Mouse (Mus musculus) heart, postnatal 0 days (tissue): ENCODE measurements around the gene Ptprcap. TPM values are rescaled to one million over a fixed set of nuclear protein-coding genes. Genes with fewer than 3 reads are reported as not detected.

ENCODE experiments used
- ATAC-seq: fragments of 200-750 bp; cut with Nextera tagmentation; 2 replicates; pipeline ENCODE4 v1.8.0; 2017; ENCODE audit warnings: low read depth, moderate number of reproducible peaks, moderate library complexity; ENCODE audit not compliant: insufficient read depth
- DNase-seq: peaks from one replicate; pipeline ENCODE4 v3.0.0-alpha.2; 2016; ENCODE audit warnings: low spot score
- H3K27ac ChIP-seq: fragments of 300-500 bp; sonication (generic); 2 replicates; pipeline ENCODE4 v1.5.1; 2014; ENCODE audit warnings: low read depth, mild to moderate bottlenecking
- H3K27me3 ChIP-seq: fragments of 300-500 bp; sonication (generic); 2 replicates; pipeline ENCODE4 v1.6.1; 2014; ENCODE audit warnings: low read length, mixed read lengths; ENCODE audit not compliant: control insufficient read depth, insufficient read depth
- H3K36me3 ChIP-seq: fragments of 300-500 bp; sonication (generic); replicated peaks from 2 replicates; pipeline ENCODE4 v1.6.1; 2014; ENCODE audit warnings: low read length, mixed read lengths; ENCODE audit not compliant: control insufficient read depth, insufficient read depth
- H3K4me1 ChIP-seq: fragments of 300-500 bp; sonication (generic); 2 replicates; pipeline ENCODE4 v1.6.1; 2014; ENCODE audit warnings: antibody characterized with exemption; ENCODE audit not compliant: control insufficient read depth, insufficient read depth
- H3K4me2 ChIP-seq: fragments of 300-500 bp; sonication (generic); 2 replicates; pipeline ENCODE4 v1.6.1; 2014; ENCODE audit warnings: low read depth, mild to moderate bottlenecking, low read length, moderate library complexity
- H3K4me3 ChIP-seq: fragments of 300-500 bp; sonication (generic); 2 replicates; pipeline ENCODE4 v1.5.1; 2014; ENCODE audit warnings: low read depth, low read length
- H3K9ac ChIP-seq: fragments of 300-500 bp; sonication (generic); replicated peaks from 2 replicates; pipeline ENCODE4 v1.6.1; 2014; ENCODE audit warnings: low read depth, low read length, mixed read lengths
- H3K9me3 ChIP-seq: fragments of 300-500 bp; sonication (generic); replicated peaks from 2 replicates; pipeline ENCODE4 v1.6.1; 2016; ENCODE audit warnings: low read length; ENCODE audit not compliant: control insufficient read depth
- CTCF ChIP-seq: IDR thresholded peaks from 2 replicates; pipeline ENCODE4 v1.5.1; 2016; ENCODE audit warnings: antibody characterized with exemption, control low read depth, low read depth
- EP300 ChIP-seq: IDR thresholded peaks from 2 replicates; pipeline ENCODE4 v1.6.1; 2016; ENCODE audit warnings: antibody characterized with exemption, low read depth
- WGBS: fragments of 180-500 bp; shearing (Covaris S2); extraction: QIAGEN DNeasy Blood & Tissue Kit; methylation state at CpG from one replicate; pipeline ENCODE4 v1.1.7; 2014; 5-methylcytosine and 5-hydroxymethylcytosine counted together
- polyA plus RNA-seq: library from polyadenylated mRNA; unstranded; fragments of >200 nt; fragmentation: Nextera tagmentation; extraction: Ambion mirVana; gene quantifications from 2 replicates; pipeline ENCODE4 v1.2.1, GENCODE M21; 2015
- total RNA-seq: library from RNA; depleted of rRNA; stranded (reverse); fragments of >200 nt; gene quantifications from 2 replicates; pipeline ENCODE4 v1.2.3, GENCODE M21; 2014; ENCODE audit warnings: low replicate concordance

Gene Ptprcap
- total and polyA plus RNA-seq, 2 experiments from 2014 or later: 0.46 TPM; not detected in 1

DNA sequence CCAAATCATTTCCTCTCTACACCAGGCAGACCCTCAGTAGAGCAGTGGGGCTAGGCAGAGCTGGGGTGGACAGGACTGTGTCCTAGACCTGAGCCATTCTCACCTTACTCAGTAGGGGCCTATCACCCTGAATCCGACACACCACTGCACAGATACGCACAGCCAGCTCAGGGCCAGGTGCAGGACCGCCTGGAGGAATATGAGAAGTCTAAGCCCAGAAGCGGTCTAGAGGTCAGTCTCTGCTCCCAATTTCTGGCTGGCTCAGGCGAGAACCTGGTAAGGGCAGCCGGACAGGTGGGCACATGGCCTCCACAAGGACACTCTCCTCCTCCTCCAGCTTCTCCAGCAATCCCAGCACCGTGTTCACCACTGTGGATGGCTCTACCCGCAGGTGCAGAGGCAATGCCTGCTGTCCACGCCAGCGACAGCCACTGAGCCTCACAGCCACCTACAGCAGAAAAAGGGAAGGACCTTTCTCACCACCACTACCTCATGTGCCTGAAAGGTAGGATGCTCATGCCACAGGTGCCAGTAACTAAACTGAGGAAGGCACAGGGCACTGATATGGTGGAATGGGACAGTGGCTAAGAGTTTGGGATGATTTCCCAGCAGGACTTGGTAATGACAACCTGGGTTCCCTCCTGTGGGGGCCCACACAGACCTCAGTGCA lies 17.5 kb downstream of the Ptprcap start:
- WGBS: 89% methylated on average over 10 of the region's 10 CpGs
- H3K4me3 ChIP-seq: no peak overlapping the region; the same call in 1 of the 2 replicates
- peaks cover 47% of the 10 kb centered on the region for H3K4me1 ChIP-seq
- peak overlapping the region; percentile 68; the same call in 1 of the 2 replicates for H3K9ac ChIP-seq
- no peaks in the 10 kb centered on the region for H3K27me3 ChIP-seq
- DNase-seq (no peak), ATAC-seq (no peak)
- peak overlapping the region; percentile 38 for H3K4me2 ChIP-seq
- H3K9me3 ChIP-seq: no peaks in the 10 kb centered on the region
- peak overlapping the region; percentile 92 for H3K27ac ChIP-seq
- H3K36me3 ChIP-seq: 0 out of 2 replicates have a peak, but pooled peaks cover 3% of the 10 kb centered on the region
- TF ChIP-seq EP300 (no peak), CTCF (no peak)

DNA sequence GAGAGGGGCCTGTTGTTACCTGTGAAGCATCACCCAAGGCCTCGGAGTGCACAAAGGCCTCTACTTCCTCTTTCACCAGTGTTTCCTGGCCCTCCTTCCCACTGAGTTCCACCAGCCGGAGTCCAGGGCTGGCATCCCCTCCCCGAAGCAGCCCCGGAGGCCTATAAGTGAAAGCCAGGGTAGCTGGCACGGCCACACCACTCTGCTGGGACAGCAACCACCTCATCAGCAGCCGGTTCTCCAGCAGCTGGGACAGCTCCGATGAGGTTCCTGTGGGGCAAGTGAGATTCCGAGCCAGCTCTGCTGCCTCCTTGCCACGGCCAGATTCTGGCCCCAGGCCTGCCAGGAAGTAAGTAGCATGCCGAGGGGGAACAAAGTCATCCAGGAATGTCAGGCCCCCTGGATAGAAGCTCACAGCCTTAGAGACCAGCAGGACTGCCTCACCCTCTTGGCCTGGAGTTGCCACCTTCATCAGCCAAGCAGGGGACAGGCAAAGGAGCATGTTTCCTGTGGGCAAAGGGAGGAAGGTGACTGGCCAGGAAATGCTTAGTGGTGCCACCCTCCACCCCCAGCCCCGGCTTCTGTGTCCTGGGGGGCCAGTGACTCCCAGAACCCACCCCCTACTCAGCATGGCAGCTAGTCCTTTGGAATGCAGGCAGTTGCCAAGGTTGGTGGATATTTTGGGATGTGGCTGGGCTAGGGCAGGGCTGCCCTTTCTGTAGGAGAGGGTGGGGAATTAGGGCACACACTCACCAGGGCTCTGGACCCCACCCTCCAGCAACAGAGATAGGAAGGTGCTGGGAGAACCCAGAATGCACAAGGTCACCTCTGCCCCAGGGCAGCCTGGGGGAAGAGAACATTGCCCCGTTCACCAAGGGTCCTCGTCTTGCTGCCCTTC lies 18.2 kb downstream of the Ptprcap start:
- peak; percentile 57 for ATAC-seq
- H3K4me1 ChIP-seq: peaks cover 51% of the 10 kb centered on the region
- no peaks in the 10 kb centered on the region for H3K36me3 ChIP-seq
- peak overlapping the region; percentile 92 for H3K27ac ChIP-seq
- no peaks in the 10 kb centered on the region for H3K27me3 ChIP-seq
- H3K4me2 ChIP-seq: peak overlapping the region; percentile 38
- no peaks in the 10 kb centered on the region for H3K9me3 ChIP-seq
- TF ChIP-seq CTCF (no peak), EP300 (0 out of 2 replicates have a peak, but pooled peaks have one; percentile 16)
- H3K9ac ChIP-seq: peak overlapping the region; percentile 18
- DNase-seq: peak; percentile 82
- H3K4me3 ChIP-seq: peak overlapping the region; percentile 1; the same call in 1 of the 2 replicates
- WGBS: 14% methylated on average over 13 of the region's 13 CpGs

DNA sequence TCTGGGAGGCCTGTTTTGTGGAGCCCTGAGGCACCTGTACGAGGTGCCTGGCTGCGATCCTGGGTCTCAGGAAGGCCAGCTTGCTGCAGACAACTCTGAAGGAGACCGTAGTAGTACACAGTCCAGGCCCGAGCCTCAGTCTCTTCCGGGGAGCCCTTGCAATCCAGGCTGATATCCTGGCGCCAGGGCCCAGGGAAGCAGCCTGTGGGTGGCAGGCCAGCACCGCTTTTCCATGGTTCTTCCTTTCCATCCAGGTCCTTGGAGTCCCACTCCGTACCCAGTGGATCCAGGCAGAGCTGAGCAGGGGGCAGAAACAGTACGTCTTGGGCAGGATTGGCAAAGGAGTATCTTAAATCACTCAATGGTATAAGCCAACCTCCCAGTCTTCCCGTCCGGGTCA lies 19.5 kb downstream of the Ptprcap start:
- DNase-seq (no peak), ATAC-seq (no peak)
- Histone ChIP-seq H3K9me3 (no peaks in the 10 kb centered on the region), H3K4me2 (no peak overlapping the region), H3K27ac (peak overlapping the region; percentile 92), H3K4me1 (peaks cover 48% of the 10 kb centered on the region), H3K27me3 (no peaks in the 10 kb centered on the region), H3K9ac (no peak overlapping the region), H3K4me3 (no peak overlapping the region), H3K36me3 (no peaks in the 10 kb centered on the region)
- TF ChIP-seq CTCF (peak; percentile 34), EP300 (no peak)
- 60% methylated on average over 11 of the region's 11 CpGs for WGBS

DNA sequence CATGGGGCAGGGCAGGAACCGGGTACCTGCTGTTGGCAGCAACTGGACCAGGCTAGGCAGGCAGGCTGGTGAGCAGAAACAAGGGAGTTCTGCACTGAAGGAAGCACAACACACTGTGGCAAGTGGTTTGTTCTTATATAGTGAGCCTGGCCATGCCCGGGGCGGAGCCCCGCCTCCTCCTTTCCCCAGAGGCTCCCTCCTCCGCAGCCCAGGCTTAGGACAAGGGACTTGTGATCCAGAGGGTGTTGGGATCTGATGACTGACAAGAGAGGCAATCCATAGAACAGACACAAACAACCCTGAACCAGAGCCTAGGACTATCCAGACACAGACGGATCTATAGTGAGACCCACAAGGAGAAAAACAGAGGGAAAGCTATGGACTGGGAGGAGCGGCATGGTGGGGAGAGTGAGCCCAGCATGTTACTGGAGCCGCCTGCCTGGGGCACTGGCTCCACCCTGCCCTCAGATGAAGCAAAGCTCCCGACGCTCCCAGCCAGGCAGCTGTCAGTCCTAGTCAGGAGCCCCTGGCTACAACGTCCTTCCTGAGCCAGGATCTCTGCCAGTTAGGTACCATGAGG lies 22.1 kb downstream of the Ptprcap start, which contains the start of gene Carns1:
Gene Carns1, minus strand, starts transcription at position 112 of the 580 bp plus-strand sequence.
- DNase-seq: peak; percentile 70

DNA sequence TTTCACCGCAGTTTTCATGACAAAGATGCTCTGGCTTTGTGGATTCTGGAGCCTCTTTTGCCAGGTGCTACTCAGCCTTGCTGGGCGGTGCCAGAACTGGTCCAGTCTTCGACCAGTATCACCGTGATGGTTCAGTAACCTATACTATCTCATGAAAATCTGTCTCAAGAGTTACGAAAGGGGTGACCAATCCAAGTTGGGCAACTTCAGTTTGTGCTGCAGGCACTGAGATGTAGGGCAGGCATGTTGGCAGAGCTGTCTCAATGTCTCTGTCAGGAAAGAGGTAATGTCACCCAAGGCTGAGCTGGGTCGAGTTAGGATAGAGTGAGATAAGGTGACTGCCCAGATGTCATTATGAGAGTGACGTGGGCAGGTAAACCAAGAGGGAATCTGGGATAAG lies 27.0 kb downstream of the Ptprcap start:
- Histone ChIP-seq H3K27ac (no peak overlapping the region), H3K4me2 (no peak overlapping the region), H3K9ac (no peak overlapping the region), H3K36me3 (no peaks in the 10 kb centered on the region), H3K4me1 (peaks cover 16% of the 10 kb centered on the region), H3K27me3 (no peaks in the 10 kb centered on the region), H3K9me3 (no peaks in the 10 kb centered on the region), H3K4me3 (no peak overlapping the region)
- ATAC-seq: no peak
- WGBS: 75% methylated on average over 7 of the region's 7 CpGs
- TF ChIP-seq CTCF: no peak
- no peak for TF ChIP-seq EP300
- no peak for DNase-seq

More for the DNA sequence above, 22.1 kb downstream of the Ptprcap start, which contains the start of gene Carns1:
- 6% methylated on average over 11 of the region's 11 CpGs for WGBS
- TF ChIP-seq EP300 (no peak), CTCF (no peak)
- no peaks in the 10 kb centered on the region for H3K9me3 ChIP-seq
- H3K27me3 ChIP-seq: no peaks in the 10 kb centered on the region
- H3K4me1 ChIP-seq: peaks cover 40% of the 10 kb centered on the region
- peak within 1 kb of the TSS; percentile 57 for H3K4me2 ChIP-seq
- ATAC-seq: peak; percentile 67
- peak within 1 kb of the TSS; percentile 51 for H3K9ac ChIP-seq
- no peaks in the 10 kb centered on the region for H3K36me3 ChIP-seq
- H3K27ac ChIP-seq: peak within 1 kb of the TSS; percentile 86
- H3K4me3 ChIP-seq: peak within 1 kb of the TSS; percentile 33
